Mouse (Mus musculus): ENCODE results near the gene Yars.
A peak's percentile ranks its signal among the peaks of the same experiment; 100 is the strongest.

DNA sequence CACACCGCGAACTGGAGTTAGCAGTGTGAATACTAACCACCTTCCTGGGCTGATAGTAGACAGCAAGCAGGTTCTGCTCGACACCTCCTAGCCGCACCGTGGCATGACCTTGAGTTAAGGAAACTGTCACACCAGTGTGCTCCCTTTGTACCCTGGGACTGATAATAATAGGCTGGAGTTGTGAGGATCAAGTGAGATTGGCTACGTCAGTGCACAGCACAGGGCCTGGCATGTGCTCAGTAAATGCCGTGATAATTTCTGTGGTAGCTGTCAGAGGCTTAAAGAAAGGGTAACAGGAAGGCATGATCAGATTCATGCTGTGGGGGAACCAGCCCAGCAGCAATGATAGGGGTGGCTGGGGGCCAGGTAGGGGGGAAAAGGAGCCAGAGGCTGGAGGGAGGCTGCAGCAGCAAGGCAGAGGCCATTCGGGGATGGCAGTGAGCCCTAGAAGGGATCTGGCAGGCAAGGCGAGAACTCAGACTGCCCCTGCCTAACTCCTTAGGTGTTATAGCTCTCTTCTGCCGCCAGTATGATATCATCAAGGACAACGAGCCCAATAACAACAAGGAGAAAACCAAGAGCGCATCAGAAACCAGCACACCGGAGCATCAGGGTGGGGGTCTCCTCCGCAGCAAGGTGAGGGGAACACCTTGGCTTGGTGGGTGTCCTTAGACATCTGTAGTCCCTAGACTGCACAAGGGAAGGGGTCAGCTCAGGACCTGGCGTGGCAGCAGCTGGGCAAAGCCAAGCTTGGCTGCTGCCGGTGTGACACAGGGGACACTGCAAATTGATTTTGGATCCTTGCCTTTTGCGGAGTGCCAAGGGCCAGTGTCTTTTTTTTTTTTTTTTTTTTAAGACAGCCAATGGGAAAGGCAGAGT is 47.8 kb upstream of the Yars start:
- TF ChIP-seq CTCF (IDR thresholded peaks at IDR 0.05; ENCODE audit: low read depth): no peak
- 0 out of 2 replicates have a peak, but pooled peaks have one; percentile 20 for TF ChIP-seq EP300 (IDR thresholded peaks at IDR 0.05; ENCODE audit: low read depth)

Measured in liver, embryonic 14.5 days (tissue).